Mouse (Mus musculus) bone marrow macrophage, adult 2 months (primary cell): Measurements from ENCODE around the gene Ube2cbp. TPM values are rescaled to one million over a fixed set of nuclear protein-coding genes. Genes with fewer than 3 reads are reported as not detected.

Experiments used
- H3K27ac ChIP-seq: 2 replicates; pipeline ENCODE4 v1.5.1; 2012; ENCODE audit warnings: low read depth, low read length; ENCODE audit not compliant: insufficient read depth
- H3K4me1 ChIP-seq: 2 replicates; pipeline ENCODE4 v1.6.1; 2012; ENCODE audit warnings: low read length; ENCODE audit not compliant: control insufficient read depth, insufficient read depth
- H3K4me3 ChIP-seq: 2 replicates; pipeline ENCODE4 v1.5.1; 2012; ENCODE audit warnings: mild to moderate bottlenecking, low read length, moderate library complexity; ENCODE audit not compliant: insufficient read depth
- CTCF ChIP-seq: IDR thresholded peaks from 2 replicates; pipeline ENCODE4 v1.5.1; 2012; ENCODE audit warnings: low read depth, mild to moderate bottlenecking, low read length, moderate library complexity
- POLR2A ChIP-seq: IDR thresholded peaks from 2 replicates; pipeline ENCODE4 v1.6.1; 2012; ENCODE audit warnings: mild to moderate bottlenecking, low read depth, low read length, borderline replicate concordance
- polyA plus RNA-seq: library from polyadenylated mRNA; stranded (reverse); fragments of >200 nt; gene quantifications from 2 replicates; pipeline ENCODE4 v1.2.4, GENCODE M21; 2012; ENCODE audit not compliant: missing spikeins, insufficient read depth, insufficient read length

Gene Ube2cbp
- polyA plus RNA-seq, 1 experiment: 0.31 TPM

DNA sequence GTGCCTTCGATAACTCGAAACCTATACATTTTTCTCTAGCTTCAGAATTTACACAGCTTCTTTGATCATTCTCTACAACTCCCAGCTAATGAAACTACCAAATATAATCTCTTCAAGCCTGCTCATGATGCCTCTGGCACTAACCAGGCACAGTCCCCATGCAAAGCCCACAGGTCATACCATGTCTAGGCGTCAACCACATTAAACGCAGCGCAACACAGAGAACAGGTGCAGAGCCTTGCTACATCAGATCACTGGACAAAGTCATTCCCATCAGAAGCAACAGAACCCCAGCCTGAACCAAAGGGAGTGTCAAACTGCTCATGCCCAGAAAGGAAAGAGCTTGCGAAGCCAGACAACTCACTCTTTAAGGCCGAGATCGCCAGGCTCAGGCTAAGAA is 28.1 kb downstream of the Ube2cbp start:
- TF ChIP-seq POLR2A (no peak), CTCF (no peak)
- Histone ChIP-seq H3K27ac (no peak overlapping the region), H3K4me1 (no peaks in the 10 kb centered on the region), H3K4me3 (no peak overlapping the region)

GRCm38 (mm10) chr9:86435510-86435909 is 29.2 kb downstream of the Ube2cbp start:
- H3K27ac ChIP-seq: no peak overlapping the region
- no peak overlapping the region for H3K4me3 ChIP-seq
- H3K4me1 ChIP-seq: no peaks in the 10 kb centered on the region
- TF ChIP-seq POLR2A (no peak), CTCF (no peak)

- H3K4me3 ChIP-seq: no peak overlapping the region
- H3K27ac ChIP-seq: no peak overlapping the region
- TF ChIP-seq CTCF: no peak
- TF ChIP-seq POLR2A: no peak
- no peaks in the 10 kb centered on the region; the same call in 1 of the 2 replicates for H3K4me1 ChIP-seq
Measured at GRCm38 (mm10) chr9:86423331-86423730, 41.4 kb downstream of the Ube2cbp start.

GRCm38 (mm10) chr9:86419366-86419765 is 45.4 kb downstream of the Ube2cbp start:
- Histone ChIP-seq H3K4me1 (no peaks in the 10 kb centered on the region; the same call in 1 of the 2 replicates), H3K4me3 (no peak overlapping the region), H3K27ac (no peak overlapping the region)
- TF ChIP-seq CTCF: no peak
- no peak for TF ChIP-seq POLR2A

DNA sequence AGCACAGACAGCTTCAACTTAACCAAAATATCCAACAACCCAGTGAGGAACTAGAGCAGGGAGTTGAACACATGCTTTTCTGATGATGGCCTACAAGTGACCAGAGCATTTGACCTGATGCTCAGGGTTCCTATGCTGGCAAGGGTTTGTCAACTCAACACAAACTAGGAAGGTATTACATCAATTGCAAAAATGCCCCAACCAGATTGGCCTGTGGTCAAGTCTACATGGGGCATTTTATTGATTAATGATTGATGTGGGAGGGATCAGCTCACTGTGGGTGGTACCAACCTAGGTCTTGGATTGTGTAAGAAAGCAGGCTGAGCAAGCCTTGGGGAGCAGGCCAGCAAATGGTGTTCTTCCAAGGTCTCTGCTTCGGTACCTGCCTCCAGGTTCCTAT is 46.8 kb downstream of the Ube2cbp start:
- Histone ChIP-seq H3K4me1 (no peaks in the 10 kb centered on the region; the same call in 1 of the 2 replicates), H3K4me3 (no peak overlapping the region), H3K27ac (no peak overlapping the region)
- TF ChIP-seq CTCF (no peak), POLR2A (no peak)

DNA sequence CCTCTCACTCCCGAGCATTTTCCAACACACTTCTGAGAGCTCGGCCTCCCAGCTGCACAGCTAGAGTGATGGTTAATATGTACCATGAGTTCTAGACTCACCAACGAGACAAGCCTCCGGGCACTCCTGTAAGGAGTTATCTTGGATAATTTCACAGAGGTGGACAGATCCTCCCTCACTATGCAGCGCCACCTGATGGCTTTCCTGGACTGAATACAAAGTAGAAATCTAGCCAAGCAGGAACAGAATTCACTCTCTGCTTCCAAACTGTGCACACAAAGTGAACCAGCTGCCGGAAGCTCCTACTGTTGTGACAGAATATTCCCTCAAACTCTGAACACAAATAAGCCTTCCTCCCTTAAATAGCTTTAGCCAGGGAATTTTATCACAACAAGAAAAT is 69.0 kb downstream of the Ube2cbp start:
- no peak for TF ChIP-seq POLR2A
- no peak for TF ChIP-seq CTCF
- Histone ChIP-seq H3K4me1 (no peaks in the 10 kb centered on the region), H3K27ac (no peak overlapping the region), H3K4me3 (no peak overlapping the region)

GRCm38 (mm10) chr9:86395012-86395411 is 69.7 kb downstream of the Ube2cbp start:
- H3K27ac ChIP-seq: no peak overlapping the region
- TF ChIP-seq CTCF (no peak), POLR2A (no peak)
- no peaks in the 10 kb centered on the region for H3K4me1 ChIP-seq
- H3K4me3 ChIP-seq: no peak overlapping the region

GRCm38 (mm10) chr9:86393586-86394272 is 71.0 kb downstream of the Ube2cbp start:
- Histone ChIP-seq H3K4me1 (no peaks in the 10 kb centered on the region), H3K27ac (no peak overlapping the region), H3K4me3 (no peak overlapping the region)
- TF ChIP-seq CTCF: no peak
- no peak for TF ChIP-seq POLR2A

- TF ChIP-seq POLR2A (no peak), CTCF (no peak)
- no peak overlapping the region for H3K27ac ChIP-seq
- H3K4me3 ChIP-seq: no peak overlapping the region
- no peaks in the 10 kb centered on the region for H3K4me1 ChIP-seq
Measured at GRCm38 (mm10) chr9:86391467-86391866, 73.3 kb downstream of the Ube2cbp start.

GRCm38 (mm10) chr9:86390713-86391112 is 74.0 kb downstream of the Ube2cbp start:
- TF ChIP-seq CTCF: no peak
- no peak for TF ChIP-seq POLR2A
- Histone ChIP-seq H3K27ac (no peak overlapping the region), H3K4me1 (no peaks in the 10 kb centered on the region), H3K4me3 (no peak overlapping the region)
